Mouse (Mus musculus) heart, adult 2 months (tissue): Measurements from ENCODE around the gene Mcu.

Experiments
- CTCF ChIP-seq: fragments of 200-600 bp; IDR thresholded peaks from 2 replicates; pipeline ENCODE4 v1.8.1; 2022; ENCODE audit warnings: antibody characterized with exemption, mild to moderate bottlenecking, moderate library complexity
- EP300 ChIP-seq: fragments of 200-500 bp; IDR thresholded peaks from 2 replicates; pipeline ENCODE4 v1.6.1; 2011; ENCODE audit warnings: low read depth, low read length, control low read depth; ENCODE audit not compliant: insufficient read depth
- POLR2A ChIP-seq: fragments of 200-500 bp; IDR thresholded peaks from 2 replicates; pipeline ENCODE4 v1.6.1; 2011; ENCODE audit warnings: mild to moderate bottlenecking, low read depth, low read length, control low read depth; ENCODE audit not compliant: insufficient read depth

DNA sequence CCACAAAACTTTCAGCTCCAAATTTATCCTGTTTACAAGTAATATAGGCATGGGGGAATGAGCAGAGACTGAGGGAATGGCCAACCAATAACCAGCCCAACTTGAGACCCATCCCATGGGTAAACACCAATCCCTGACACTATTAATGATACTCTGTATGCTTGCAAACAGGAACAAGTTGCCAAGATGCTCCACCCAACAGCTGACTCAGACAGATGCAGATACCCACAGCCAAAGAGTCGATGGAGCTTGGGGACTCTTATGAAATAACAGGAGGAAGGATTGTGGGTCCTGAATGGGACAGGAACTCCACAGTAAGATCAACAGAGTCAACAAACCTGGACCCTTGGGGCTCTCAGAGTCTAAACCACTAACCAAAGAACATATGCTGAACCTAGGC is 127.1 kb downstream of the Mcu start:
- TF ChIP-seq CTCF, result no peak
- TF ChIP-seq EP300, result no peak
- no peak for TF ChIP-seq POLR2A
